Mouse (Mus musculus): ENCODE results near the gene Rnft1. TPM values are rescaled to one million over a fixed set of nuclear protein-coding genes. Genes with fewer than 3 reads are reported as not detected.
"Not testable (repeated sequence)": the region's sequence is repeated elsewhere in the genome, so short reads cannot be mapped to it uniquely, and the experiment has no call there.

The Rnft1 gene
- polyA plus RNA-seq, 2 experiments from 2014 or later, result 46.0 to 49.9 TPM

DNA sequence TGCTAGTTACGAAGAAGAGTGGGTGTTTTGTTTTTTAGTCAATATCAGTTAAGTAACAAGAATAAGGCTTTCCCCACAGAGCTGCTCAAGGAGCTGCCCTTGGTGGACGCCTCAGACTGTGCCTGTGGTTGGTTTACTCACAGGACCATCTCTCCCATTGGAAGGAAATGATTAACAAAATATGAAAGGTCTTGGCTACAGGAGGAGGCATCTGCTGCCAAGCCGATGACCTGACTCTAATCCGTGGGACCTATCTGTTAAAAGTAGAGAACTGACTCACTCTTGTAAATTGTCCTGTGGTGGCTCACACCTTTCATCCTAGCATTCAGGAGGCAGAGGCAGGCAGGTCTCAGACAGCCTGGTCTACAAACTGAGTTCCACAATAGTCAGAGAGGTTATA, 43.1 kb downstream of the Rnft1 start:
- no peak for ATAC-seq

GRCm38 (mm10) chr11:86532834-86533233, 48.4 kb downstream of the Rnft1 start:
- ATAC-seq, result peak; percentile 49

GRCm38 (mm10) chr11:86533302-86533701, 48.8 kb downstream of the Rnft1 start:
- ATAC-seq, result not testable (repeated sequence)

DNA sequence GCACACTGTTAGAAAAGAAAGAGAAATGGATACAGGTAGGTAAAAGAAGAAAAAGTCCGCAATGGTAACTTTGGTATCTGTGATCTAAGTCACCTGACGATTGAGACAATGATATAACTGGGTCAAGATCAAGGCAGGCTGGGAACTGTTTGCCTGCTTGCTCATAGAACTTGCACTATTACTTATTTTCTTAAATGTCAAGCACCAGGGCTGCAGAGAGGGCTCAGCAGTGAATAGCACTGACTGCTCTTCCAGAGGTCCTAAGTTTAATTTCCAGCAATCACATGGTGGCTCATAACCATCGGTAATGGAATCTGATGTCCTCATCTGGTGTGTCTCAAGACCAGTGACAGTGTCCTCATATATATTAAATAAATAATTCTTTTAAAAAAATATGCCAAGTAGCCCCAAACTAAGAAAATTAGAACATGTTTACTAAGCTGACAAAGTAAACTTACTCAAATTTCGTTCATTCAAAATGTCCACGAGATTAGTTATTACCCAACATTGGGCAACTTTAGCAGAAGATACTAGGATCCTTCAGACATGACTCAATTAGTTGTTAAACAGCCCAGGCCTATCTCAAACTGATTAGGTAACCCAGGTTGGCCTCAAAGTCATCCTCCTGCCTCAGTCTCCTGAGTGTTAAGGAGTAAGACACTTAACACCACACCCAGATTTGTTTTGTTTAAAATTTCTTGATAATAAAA, 49.9 kb downstream of the Rnft1 start:
- ATAC-seq, result no peak

GRCm38 (mm10) chr11:86538786-86539185, 54.3 kb downstream of the Rnft1 start:
- no peak for ATAC-seq

DNA sequence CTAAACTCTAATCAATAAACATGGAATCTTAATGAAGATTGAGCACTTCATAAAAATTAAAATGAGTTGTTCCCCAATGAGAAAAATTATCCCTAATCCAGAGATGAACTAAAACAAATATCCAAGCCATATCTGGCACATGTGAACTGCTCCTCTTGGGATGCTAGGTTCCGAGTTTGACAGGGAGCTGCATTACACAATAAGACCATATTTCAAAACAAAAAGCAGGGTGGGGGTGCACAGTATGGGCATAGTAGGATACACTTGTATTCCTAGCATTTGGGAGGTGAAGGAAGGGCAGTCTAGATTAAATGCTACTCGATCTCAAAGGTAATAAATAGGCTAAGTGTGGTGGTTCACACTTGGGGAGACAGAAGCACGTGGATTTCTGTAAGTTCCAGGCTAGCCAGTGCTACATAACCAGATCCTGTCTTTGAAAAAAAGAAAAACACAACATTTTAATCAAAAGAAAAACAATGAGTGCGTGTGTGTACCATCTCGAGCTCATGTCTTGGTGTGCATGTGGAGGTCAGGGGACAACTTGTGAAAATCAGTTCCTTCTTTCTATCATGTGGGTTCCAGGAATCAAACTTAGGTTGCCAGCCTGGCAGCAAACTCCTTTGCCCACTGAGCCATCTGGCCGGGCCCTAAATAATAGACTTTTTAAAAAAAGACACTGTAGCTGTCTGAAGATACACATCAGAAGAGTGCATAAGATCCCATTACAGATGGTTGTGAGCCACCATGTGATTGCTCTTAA, 55.4 kb downstream of the Rnft1 start:
- ATAC-seq, result no peak

GRCm38 (mm10) chr11:86540476-86540845, 56.0 kb downstream of the Rnft1 start:
- no peak for ATAC-seq

GRCm38 (mm10) chr11:86542851-86543250, 58.4 kb downstream of the Rnft1 start:
- ATAC-seq, result no peak

GRCm38 (mm10) chr11:86543960-86544638, 59.6 kb downstream of the Rnft1 start:
- peak; percentile 24 for ATAC-seq

GRCm38 (mm10) chr11:86544639-86545299, 60.3 kb downstream of the Rnft1 start, which contains the start of the genes Rps6kb1 and Tubd1:
TSS of gene Rps6kb1 (minus strand) at chr11:86544805.
TSS of gene Tubd1 (plus strand) at chr11:86544991.
- peak; percentile 92 for ATAC-seq

GRCm38 (mm10) chr11:86545556-86545955, 61.1 kb downstream of the Rnft1 start:
- no peak for ATAC-seq

DNA sequence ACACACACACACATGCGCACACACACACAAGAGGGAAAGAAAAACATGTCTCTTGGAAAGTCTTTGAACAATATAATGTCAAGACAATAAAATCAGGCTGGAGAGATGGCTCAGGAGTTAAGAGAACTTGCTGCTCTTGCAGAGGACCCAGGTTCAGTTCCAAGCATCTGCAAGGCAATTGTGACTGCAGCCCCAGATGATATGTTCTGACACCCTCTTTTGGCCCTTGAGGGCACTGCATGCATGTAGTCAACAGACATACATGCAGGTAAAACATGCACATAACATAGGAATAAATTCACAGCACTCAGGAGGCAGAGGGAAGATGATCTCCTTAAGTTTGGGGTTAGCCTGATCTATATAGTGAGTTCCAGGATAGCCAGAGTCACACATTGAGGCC, 63.0 kb downstream of the Rnft1 start:
- ATAC-seq, result no peak

Other genes starting within 250 kb of the Rnft1 start
- gene Ints2, start 227.1 kb upstream of the Rnft1 start, polyA plus RNA-seq (2017; shearing (Covaris generic)), result 10 to 100 TPM; 15.8 to 19.2 TPM
- gene Med13, start 127.1 kb upstream of the Rnft1 start, polyA plus RNA-seq (2017; shearing (Covaris generic)), result 10 to 100 TPM in 1 of 2 experiments, 1 to 10 TPM in 1; 9.3 to 14.5 TPM
- 10 to 100 TPM; 58.9 to 62.5 TPM for gene Rps6kb1, start 60.1 kb downstream of the Rnft1 start, polyA plus RNA-seq (2017; shearing (Covaris generic))
- 1 to 10 TPM; 4.0 to 6.7 TPM for gene Tubd1, start 60.3 kb downstream of the Rnft1 start, polyA plus RNA-seq (2017; shearing (Covaris generic))
- gene Vmp1, start 199.2 kb downstream of the Rnft1 start, polyA plus RNA-seq (2017; shearing (Covaris generic)), result 100 to 1,000 TPM; 405 to 430 TPM
- 10 to 100 TPM in 1 of 2 experiments, 1 to 10 TPM in 1; 9.8 to 10.7 TPM for gene Ptrh2, start 199.3 kb downstream of the Rnft1 start, polyA plus RNA-seq (2017; shearing (Covaris generic))

All from CD4-positive, CD25-positive, alpha-beta regulatory T cell, adult 4 months (primary cell).